Mouse (Mus musculus) Patski (cell line): ENCODE measurements around the gene Palm. TPM values are rescaled to one million over a fixed set of nuclear protein-coding genes. Genes with fewer than 3 reads are reported as not detected.
A peak's percentile ranks its signal among the peaks of the same experiment; 100 is the strongest.

Experiments used
- ATAC-seq: fragments of 100-300 bp; one replicate; pipeline ENCODE4 v1.8.0; 2021
- CTCF ChIA-PET: fragments of 350-600 bp; sonication (Branson Sonifier 250); formaldehyde crosslinking; loops from one replicate; lab custom pipeline; 2022; ENCODE audit warnings: inconsistent platforms; lab: Charles Lee
- POLR2A ChIA-PET: fragments of 350-600 bp; sonication (Branson Sonifier 250); formaldehyde crosslinking; loops from one replicate; lab custom pipeline; 2022; ENCODE audit warnings: antibody characterized with exemption, inconsistent platforms; lab: Charles Lee
- DNase-seq: peaks from one replicate; pipeline ENCODE4 v3.0.0-alpha.2; 2011; ENCODE audit warnings: low read depth, low spot score
- H3K27me3 ChIP-seq: fragments of 371-371 bp; one replicate; pipeline ENCODE4 v1.5.1; 2021
- CTCF ChIP-seq: fragments of 100-300 bp; IDR thresholded peaks from one replicate; pipeline ENCODE4 v1.5.1; 2021
- in situ Hi-C: fragments of 300-500 bp; cut with MboI; formaldehyde crosslinking; loops from 3 replicates; pipeline ENCODE4 v1.11.1; 2018; ENCODE audit warnings: low pct_unique_long_range_greater_than_20kb, mixed read lengths
- polyA plus RNA-seq: library from polyadenylated mRNA; unstranded; gene quantifications from one replicate; pipeline ENCODE4 v1.2.3, GENCODE M21; 2021

Palm gene
- polyA plus RNA-seq, 1 experiment from 2014 or later = 141 TPM

DNA sequence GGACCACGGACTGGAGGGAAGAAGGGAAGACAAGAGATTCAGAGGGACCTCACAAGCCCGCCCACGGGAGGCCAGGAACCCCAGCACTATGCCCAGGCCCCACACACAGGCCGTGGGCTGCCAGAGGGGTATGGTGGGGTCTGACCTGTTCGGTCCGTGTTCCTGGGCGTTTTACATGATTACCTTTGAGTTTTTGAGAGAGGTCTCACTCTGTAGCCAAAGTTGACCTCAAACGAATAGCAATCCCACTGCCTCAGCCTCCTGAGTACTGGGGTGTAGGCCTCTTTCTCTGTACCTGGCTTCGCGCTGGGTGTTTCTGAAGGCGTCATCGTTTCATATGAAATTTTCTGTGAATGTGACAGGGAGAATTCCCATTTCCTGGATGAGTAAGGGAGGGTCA lies 28.4 kb downstream of the Palm start:
- TF ChIP-seq CTCF = no peak
- ATAC-seq = no peak
- no peaks in the 10 kb centered on the region for H3K27me3 ChIP-seq
- in situ Hi-C loops = no loop called here
- ChIA-PET CTCF (no interaction called here), POLR2A (no interaction called here)
- DNase-seq = no peak

DNA sequence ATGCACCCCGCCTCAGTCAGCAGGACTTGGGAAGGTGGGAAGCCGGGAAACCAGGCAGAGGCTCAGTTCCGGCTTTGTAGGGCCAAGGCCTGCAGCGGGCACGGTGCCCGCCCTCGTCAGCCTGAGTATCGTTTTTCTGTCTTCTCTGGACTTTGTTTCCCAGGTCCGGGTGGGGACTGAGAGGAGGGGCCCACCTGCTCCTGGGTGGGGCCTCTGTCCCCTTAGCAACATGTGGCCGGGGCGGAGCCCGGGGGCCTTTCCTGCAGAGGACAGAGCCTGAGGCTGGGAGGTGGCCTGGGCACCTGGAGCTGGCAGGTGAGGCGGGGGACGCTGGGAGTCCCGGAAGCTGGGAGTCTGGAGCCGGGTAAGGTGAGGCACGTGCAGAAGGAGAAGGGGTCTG lies 29.0 kb downstream of the Palm start:
- CTCF ChIA-PET = no interaction called here
- POLR2A ChIA-PET = no interaction called here
- no peaks in the 10 kb centered on the region for H3K27me3 ChIP-seq
- ATAC-seq (no peak), DNase-seq (no peak)
- in situ Hi-C loops = no loop called here
- no peak for TF ChIP-seq CTCF

DNA sequence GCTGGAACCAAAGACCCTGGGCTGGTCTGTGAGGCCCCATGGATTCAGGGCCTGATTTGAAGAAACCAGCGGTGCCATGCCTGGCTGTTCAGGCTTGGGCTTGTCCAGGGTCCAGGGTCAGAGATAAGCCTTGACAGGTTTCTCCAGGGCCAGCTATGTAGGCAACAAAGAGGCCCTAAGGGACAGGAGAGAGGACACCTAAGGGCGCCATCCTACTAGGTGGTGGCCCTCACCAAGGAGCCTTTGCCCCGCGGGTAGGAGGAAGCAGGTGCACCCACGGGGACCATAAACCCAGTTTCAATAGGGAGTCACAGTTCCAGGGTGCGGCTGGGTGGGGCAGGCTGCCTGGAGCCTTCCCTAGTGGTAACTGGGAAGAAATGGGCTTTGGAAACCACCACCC lies 29.6 kb downstream of the Palm start:
- CTCF ChIA-PET = no interaction called here
- no peak for ATAC-seq
- in situ Hi-C loops = no loop called here

DNA sequence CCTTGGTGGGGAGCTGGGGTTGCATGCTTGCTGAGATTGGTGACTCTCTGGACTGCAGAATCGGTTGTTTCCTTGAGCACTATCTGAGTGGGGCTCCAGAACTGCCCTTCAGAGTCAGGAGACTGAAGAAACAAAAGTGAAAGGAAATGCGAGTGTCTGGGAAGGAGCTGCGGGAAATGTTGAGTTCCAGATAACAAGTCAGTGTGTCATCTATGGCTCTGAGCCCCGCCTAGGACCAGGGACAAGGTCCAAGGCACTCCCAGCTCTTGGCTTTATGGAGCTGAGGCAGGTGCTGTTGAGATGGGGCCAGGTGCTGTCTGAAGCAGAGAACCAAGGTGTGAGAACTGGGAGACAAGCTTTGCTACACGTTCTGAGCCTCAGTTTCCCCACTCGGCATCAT lies 31.0 kb downstream of the Palm start:
- peak; percentile 34 for ATAC-seq
- POLR2A ChIA-PET = no interaction called here
- no peak for DNase-seq
- CTCF ChIA-PET = interaction anchor here (1.0 to 1.3 kb wide), 2 partner anchors 8 to 11 kb away, joined by 3 to 7 read pairs; no protein-coding TSS in a partner anchor
- H3K27me3 ChIP-seq = no peaks in the 10 kb centered on the region
- no peak for TF ChIP-seq CTCF
- in situ Hi-C loops = no loop called here

More for the DNA sequence above, 29.6 kb downstream of the Palm start:
- no peaks in the 10 kb centered on the region for H3K27me3 ChIP-seq
- no peak for DNase-seq
- TF ChIP-seq CTCF = no peak
- POLR2A ChIA-PET = no interaction called here

DNA sequence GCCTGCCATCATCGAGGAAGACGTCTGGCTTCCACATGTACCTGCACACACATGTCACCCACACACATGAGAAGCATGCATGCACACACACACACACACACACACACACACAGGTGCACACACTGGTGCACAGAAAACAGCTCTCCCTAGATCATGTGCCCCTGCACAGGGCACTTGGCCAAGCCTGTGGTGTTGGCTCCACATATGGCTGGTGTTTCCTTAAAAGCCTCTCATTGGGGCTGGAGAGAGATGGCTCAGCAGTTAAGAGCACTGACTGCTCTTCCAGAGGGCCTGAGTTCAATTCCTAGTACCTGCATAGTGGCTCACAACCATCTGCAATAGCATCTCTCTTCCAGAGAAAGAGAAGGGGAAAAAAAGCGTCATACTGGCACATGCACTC lies 38.2 kb downstream of the Palm start:
- ChIA-PET POLR2A (no interaction called here), CTCF (interaction anchor here (1.0 kb wide), 1 partner anchor 52 kb away, joined by 3 read pairs; no protein-coding TSS in a partner anchor)
- ATAC-seq (no peak), DNase-seq (no peak)
- no peak for TF ChIP-seq CTCF
- no peaks in the 10 kb centered on the region for H3K27me3 ChIP-seq
- in situ Hi-C loops = loop anchor here (5.0 to 10.0 kb wide), 2 partner anchors 91 to 123 kb away; partner anchors contain the start of gene R3hdm4

DNA sequence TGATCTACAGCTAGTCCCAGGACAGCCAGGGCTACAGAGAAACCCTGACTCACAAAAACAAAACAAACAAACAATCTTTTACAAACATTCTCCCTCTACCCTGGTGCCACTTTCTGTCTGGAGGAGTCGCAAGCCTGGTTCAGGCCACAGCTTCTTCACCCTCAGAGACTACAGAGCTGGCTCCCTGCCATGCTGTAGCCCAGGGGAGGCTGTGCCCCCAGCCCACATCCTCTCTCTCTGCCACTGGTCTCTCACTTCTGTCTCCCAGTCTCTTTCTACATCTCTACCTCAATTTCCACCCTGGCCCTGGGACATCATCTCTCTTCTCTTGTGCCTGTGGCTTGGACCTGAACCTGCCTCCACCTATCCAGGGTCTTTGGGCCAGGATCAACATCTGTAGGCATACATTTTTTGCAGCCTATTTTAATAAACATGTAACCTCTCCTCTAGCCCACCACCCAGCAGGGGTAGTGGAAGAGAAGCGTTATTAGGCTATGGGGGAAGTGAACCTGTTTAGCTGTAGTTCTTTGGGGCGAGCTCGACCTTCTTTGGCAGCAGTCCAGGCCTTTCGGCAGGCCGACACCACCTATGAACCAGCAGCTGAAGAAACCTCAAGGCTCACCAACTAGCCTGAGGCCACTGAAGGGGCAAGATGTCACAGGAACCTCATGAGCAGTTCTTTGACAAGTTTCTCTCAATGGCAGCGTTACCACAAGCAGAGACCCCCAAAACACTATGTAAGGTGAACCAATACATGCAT lies 38.8 kb downstream of the Palm start:
- in situ Hi-C loops = loop anchor here (5.0 to 10.0 kb wide), 2 partner anchors 90 to 123 kb away; partner anchors contain the start of gene R3hdm4
- no peak for ATAC-seq
- CTCF ChIA-PET = interaction anchor here (1.0 kb wide), 1 partner anchor 51 kb away, joined by 3 read pairs; no protein-coding TSS in a partner anchor
- POLR2A ChIA-PET = no interaction called here
- no peak for TF ChIP-seq CTCF
- no peak for DNase-seq
- H3K27me3 ChIP-seq = no peaks in the 10 kb centered on the region

DNA sequence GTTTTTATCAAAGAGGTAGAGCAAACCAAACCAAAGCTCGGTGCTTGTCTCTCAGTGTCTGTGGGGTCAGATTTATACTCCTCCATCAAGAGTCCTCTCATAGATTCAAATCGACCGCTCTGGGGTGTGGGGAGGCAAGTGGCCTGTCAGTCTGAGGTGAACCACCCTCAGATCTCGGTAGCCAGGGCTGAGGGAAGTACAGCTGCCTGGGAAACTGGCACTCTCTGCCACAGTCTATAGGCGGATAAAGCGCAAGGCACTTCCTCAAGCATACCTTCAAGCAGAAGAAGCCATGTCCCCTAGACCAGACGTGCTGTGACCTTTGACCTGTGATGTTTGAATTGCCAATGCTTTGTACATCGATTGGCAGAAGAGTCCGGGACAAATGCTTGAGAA lies 39.4 kb downstream of the Palm start:
- ATAC-seq = no peak
- TF ChIP-seq CTCF = no peak
- no peaks in the 10 kb centered on the region for H3K27me3 ChIP-seq
- in situ Hi-C loops = loop anchor here (5.0 to 10.0 kb wide), 2 partner anchors 90 to 122 kb away; partner anchors contain the start of gene R3hdm4
- ChIA-PET CTCF (interaction anchor here (1.0 kb wide), 1 partner anchor 51 kb away, joined by 3 read pairs; no protein-coding TSS in a partner anchor), POLR2A (no interaction called here)
- no peak for DNase-seq

DNA sequence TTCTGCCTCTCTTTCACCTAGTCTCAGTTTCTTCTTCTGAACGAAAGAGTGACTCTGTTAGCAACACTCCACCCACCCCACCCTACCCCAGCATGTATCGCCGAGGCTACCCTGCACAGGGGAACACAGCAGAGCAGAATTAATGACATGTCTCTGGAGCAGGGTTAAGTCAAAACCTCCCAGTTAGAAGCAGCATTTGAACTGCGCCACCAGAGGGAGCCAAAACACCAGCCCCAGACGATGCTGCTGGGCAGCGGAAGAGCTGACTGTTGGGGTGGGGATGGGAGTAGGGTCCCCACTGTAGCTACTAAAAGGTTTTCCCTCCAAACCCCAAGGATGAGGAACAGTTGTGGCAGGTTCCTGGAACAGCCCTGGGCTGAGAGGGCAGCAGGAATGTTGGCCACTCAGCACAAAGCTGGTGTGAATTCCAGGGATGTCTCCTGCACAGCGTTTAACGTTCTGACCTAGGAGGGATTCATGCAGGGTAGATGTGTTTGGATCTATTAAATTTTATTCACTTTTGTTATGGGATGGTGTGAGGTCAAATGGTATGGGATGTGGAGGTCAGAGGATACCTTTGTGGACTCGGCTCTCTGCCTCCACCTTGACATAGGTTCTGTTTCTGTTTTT lies 41.5 kb downstream of the Palm start:
- H3K27me3 ChIP-seq = no peaks in the 10 kb centered on the region
- DNase-seq (no peak), ATAC-seq (peak; percentile 67)
- no peak for TF ChIP-seq CTCF
- ChIA-PET CTCF (interaction anchor here (0.5 to 2.2 kb wide), 19 partner anchors 9 to 123 kb away, joined by 3 to 7 read pairs (median 3); partner anchors contain the start of genes Arid3a, Kiss1r and Ptbp1), POLR2A (interaction anchor here (0.6 kb wide), 1 partner anchor 14 kb away, joined by 3 read pairs; the partner anchor contains the start of gene Misp)
- in situ Hi-C loops = loop anchor here (5.0 to 10.0 kb wide), 2 partner anchors 87 to 120 kb away; partner anchors contain the start of gene R3hdm4

DNA sequence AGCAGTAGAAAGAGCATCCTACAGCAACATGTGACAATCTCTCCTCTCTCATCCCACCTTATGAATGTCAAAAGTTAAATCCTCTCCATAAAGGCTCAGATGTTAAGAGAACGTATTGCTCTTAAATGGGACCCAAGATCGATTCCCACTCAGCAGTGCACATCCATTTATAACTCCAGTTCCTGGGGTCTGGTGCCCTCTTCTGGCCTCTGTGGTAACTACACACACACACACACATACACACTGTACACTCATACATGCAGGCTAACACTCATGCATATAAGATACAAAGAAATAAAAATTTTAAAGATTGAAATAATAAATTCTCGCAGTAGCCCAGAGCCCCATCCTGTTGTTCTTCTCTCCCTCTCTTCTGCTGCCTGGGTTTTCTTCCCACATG lies 43.5 kb downstream of the Palm start:
- ATAC-seq = no peak
- ChIA-PET CTCF (no interaction called here), POLR2A (no interaction called here)

DNA sequence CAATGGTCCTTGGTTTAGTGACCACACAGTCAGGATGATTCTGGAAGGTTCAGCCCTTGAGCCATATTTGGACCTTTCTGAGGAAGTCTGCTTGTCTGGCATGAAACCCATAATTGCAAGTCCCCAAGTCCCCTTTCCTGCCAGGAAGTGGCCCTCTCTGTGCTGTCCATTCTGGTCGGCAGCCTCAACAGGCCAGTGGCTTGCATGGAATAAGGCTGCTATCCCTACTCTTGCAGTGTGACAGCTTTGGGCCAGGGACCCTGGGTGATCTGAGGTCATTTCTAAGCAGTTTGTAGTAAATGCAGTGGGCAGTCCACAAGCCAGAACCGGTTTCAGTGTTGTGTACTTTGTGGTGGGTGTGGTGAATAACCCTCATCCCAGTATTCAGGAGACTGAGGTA lies 44.8 kb downstream of the Palm start:
- ATAC-seq (no peak), DNase-seq (no peak)
- in situ Hi-C loops = loop anchor here (10.0 kb wide), 1 partner anchor 117 kb away; no protein-coding TSS in a partner anchor
- ChIA-PET POLR2A (no interaction called here), CTCF (no interaction called here)
- no peaks in the 10 kb centered on the region for H3K27me3 ChIP-seq
- no peak for TF ChIP-seq CTCF

More for the DNA sequence above, 43.5 kb downstream of the Palm start:
- in situ Hi-C loops = loop anchor here (10.0 kb wide), 1 partner anchor 118 kb away; no protein-coding TSS in a partner anchor
- peak; percentile 48 for TF ChIP-seq CTCF
- no peaks in the 10 kb centered on the region for H3K27me3 ChIP-seq
- DNase-seq = no peak
